Comparison of ENCODE assay signal across 23 mouse cellular contexts in the genomic region with DNA sequence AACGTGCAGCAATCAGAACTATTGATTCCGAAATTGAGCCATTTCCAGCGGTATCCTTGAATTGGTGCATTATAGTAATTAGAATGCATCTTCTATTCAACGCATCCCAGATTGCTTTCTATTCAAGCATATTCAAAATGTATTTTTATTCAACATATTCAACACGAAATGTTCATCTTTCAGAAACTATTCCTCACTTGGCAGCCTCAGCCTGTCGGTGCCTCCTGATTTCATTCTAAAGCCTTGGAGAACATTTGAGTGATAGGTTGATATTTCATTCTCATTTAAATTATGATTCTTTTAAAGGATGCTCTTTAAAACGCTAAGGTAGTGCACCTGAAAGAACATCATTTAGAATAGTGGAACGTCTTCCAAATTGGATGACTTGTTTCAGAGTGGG.
DNase-seq lines count a peak whose midpoint lies in the region; ATAC-seq lines count a peak whose summit lies in the region.
"Had no signal": no experiment of that assay in that cellular context is flagged by ENCODE, and none has a peak within 500 bp of the region (broad histone marks: within the 10 kb centered on the region; RNA-seq: fewer than 3 reads in every experiment).

No protein-coding gene starts in this region.

- intact Hi-C loops in heart, postnatal 10 days (cut with DNase I), result no loop called here

- no peak overlapping the region for H3K4me2 ChIP-seq in forebrain, embryonic 14.5 days (ENCODE audit: low read length)
- no peak overlapping the region for H3K4me2 ChIP-seq in forebrain, embryonic 12.5 days
- H3K4me2 ChIP-seq in midbrain, embryonic 14.5 days (ENCODE audit: low read length), result no peak overlapping the region
- H3K4me2 ChIP-seq in midbrain, embryonic 11.5 days, result no peak overlapping the region
- H3K4me2 ChIP-seq: heart, embryonic 12.5 days; heart, embryonic 15.5 days; hindbrain, embryonic 14.5 days had no signal

- peak; percentile 12 for DNase-seq in forebrain, embryonic 14.5 days (ENCODE audit: low spot score)
- DNase-seq in frontal cortex, adult 2 months (ENCODE audit: extremely low spot score in 1 of 2, low spot score in 1 of 2), result no peak
- peak; percentile 3 for DNase-seq in midbrain, embryonic 14.5 days
- no peak for DNase-seq in midbrain, embryonic 11.5 days (ENCODE audit: low spot score, missing footprints)
- DNase-seq in heart, postnatal 10 days, result no peak
- DNase-seq: adrenal gland, adult 8-10 months; adrenal gland, postnatal 25 days; cerebellum, adult 11-12 months; cerebellum, adult 9-10 months; cerebellum, postnatal 14 days; gastrocnemius, postnatal 25 days; heart, adult 18-20 months; heart, postnatal 14 days; heart, postnatal 4 days; kidney, adult 11 months had no signal

- no peaks in the 10 kb centered on the region for H3K36me3 ChIP-seq in forebrain, embryonic 14.5 days (ENCODE audit: control insufficient read depth, insufficient read depth, low read length)
- H3K36me3 ChIP-seq in forebrain, embryonic 12.5 days (replicated peaks), result no peaks in the 10 kb centered on the region
- no peaks in the 10 kb centered on the region for H3K36me3 ChIP-seq in midbrain, embryonic 14.5 days (ENCODE audit: control insufficient read depth, insufficient read depth, low read length)
- no peaks in the 10 kb centered on the region for H3K36me3 ChIP-seq in midbrain, embryonic 11.5 days (ENCODE audit: control insufficient read depth, insufficient read depth, low read length)
- H3K36me3 ChIP-seq: heart, embryonic 12.5 days; heart, embryonic 15.5 days had no signal

- no peaks in the 10 kb centered on the region for H3K27me3 ChIP-seq in forebrain, embryonic 14.5 days (replicated peaks; ENCODE audit: control insufficient read depth, insufficient read depth, low read length)
- no peaks in the 10 kb centered on the region for H3K27me3 ChIP-seq in forebrain, embryonic 12.5 days
- no peaks in the 10 kb centered on the region for H3K27me3 ChIP-seq in midbrain, embryonic 14.5 days (ENCODE audit: control insufficient read depth, insufficient read depth, low read length)
- no peaks in the 10 kb centered on the region for H3K27me3 ChIP-seq in midbrain, embryonic 11.5 days (ENCODE audit: control insufficient read depth, insufficient read depth, low read length)
- H3K27me3 ChIP-seq: heart, embryonic 12.5 days; heart, embryonic 15.5 days had no signal

- no peak overlapping the region for H3K9ac ChIP-seq in forebrain, embryonic 14.5 days (ENCODE audit: low read length)
- H3K9ac ChIP-seq in forebrain, embryonic 12.5 days, result no peak overlapping the region
- H3K9ac ChIP-seq in midbrain, embryonic 14.5 days (replicated peaks; ENCODE audit: low read length), result no peak overlapping the region
- no peak overlapping the region for H3K9ac ChIP-seq in midbrain, embryonic 11.5 days (ENCODE audit: low read length)
- H3K9ac ChIP-seq: heart, embryonic 12.5 days; heart, embryonic 15.5 days; hindbrain, embryonic 14.5 days had no signal

- H3K4me3 ChIP-seq in forebrain, embryonic 14.5 days (ENCODE audit: low read depth, low read length), result no peak overlapping the region
- H3K4me3 ChIP-seq in forebrain, embryonic 12.5 days (replicated peaks), result no peak overlapping the region
- no peak overlapping the region for H3K4me3 ChIP-seq in midbrain, embryonic 14.5 days (replicated peaks; ENCODE audit: low read depth, low read length)
- no peak overlapping the region for H3K4me3 ChIP-seq in midbrain, embryonic 11.5 days (ENCODE audit: low read depth, low read length)
- H3K4me3 ChIP-seq: heart, embryonic 12.5 days; heart, embryonic 15.5 days had no signal

- 68% methylated on average over 8 of the region's 8 CpGs for WGBS in forebrain, embryonic 14.5 days
- 65% methylated on average over 8 of the region's 8 CpGs for WGBS in forebrain, embryonic 12.5 days
- whole genome bisulfite sequencing in midbrain, embryonic 14.5 days, result 73% methylated on average over 8 of the region's 8 CpGs
- WGBS in midbrain, embryonic 11.5 days, result 77% methylated on average over 8 of the region's 8 CpGs

- H3K27ac ChIP-seq in forebrain, embryonic 14.5 days (ENCODE audit: low read depth, low read length), result no peak overlapping the region
- no peak overlapping the region for H3K27ac ChIP-seq in forebrain, embryonic 12.5 days
- no peak overlapping the region for H3K27ac ChIP-seq in midbrain, embryonic 14.5 days (replicated peaks; ENCODE audit: low read depth, low read length)
- H3K27ac ChIP-seq in midbrain, embryonic 11.5 days (ENCODE audit: low read depth, low read length), result no peak overlapping the region
- H3K27ac ChIP-seq: heart, embryonic 15.5 days; hindbrain, embryonic 14.5 days; hindbrain, postnatal 0 days had no signal

- no peaks in the 10 kb centered on the region for H3K9me3 ChIP-seq in forebrain, embryonic 14.5 days (replicated peaks; ENCODE audit: control insufficient read depth, low read length)
- H3K9me3 ChIP-seq in forebrain, embryonic 12.5 days, result no peaks in the 10 kb centered on the region
- H3K9me3 ChIP-seq in midbrain, embryonic 14.5 days (ENCODE audit: control insufficient read depth, low read length), result no peaks in the 10 kb centered on the region
- H3K9me3 ChIP-seq in midbrain, embryonic 11.5 days (ENCODE audit: control insufficient read depth, low read length), result no peaks in the 10 kb centered on the region
- H3K9me3 ChIP-seq: heart, embryonic 12.5 days; heart, embryonic 15.5 days had no signal

- ATAC-seq in forebrain, embryonic 14.5 days, result no peak
- ATAC-seq in forebrain, embryonic 12.5 days (ENCODE audit: low FRiP score), result no peak
- ATAC-seq in frontal cortex, adult (ENCODE audit: low TSS enrichment), result peak; percentile 57; the same call in 1 of the 2 replicates
- ATAC-seq in midbrain, embryonic 14.5 days (ENCODE audit: low FRiP score, low TSS enrichment), result no peak
- no peak for ATAC-seq in midbrain, embryonic 11.5 days (ENCODE audit: low FRiP score)
- ATAC-seq: activated CD4-positive, CD25-positive, alpha-beta regulatory T cell, adult 4 months; hindbrain, postnatal 0 days; inflammation-experienced regulatory T-cells, adult 6 months had no signal

- no peaks in the 10 kb centered on the region for H3K4me1 ChIP-seq in forebrain, embryonic 14.5 days (ENCODE audit: control insufficient read depth, insufficient read depth, low read length)
- H3K4me1 ChIP-seq in forebrain, embryonic 12.5 days, result no peaks in the 10 kb centered on the region
- H3K4me1 ChIP-seq in midbrain, embryonic 14.5 days (ENCODE audit: control insufficient read depth, insufficient read depth, low read length), result no peaks in the 10 kb centered on the region
- H3K4me1 ChIP-seq in midbrain, embryonic 11.5 days (ENCODE audit: control insufficient read depth, insufficient read depth, low read length), result no peaks in the 10 kb centered on the region
- H3K4me1 ChIP-seq: heart, embryonic 12.5 days; heart, embryonic 15.5 days had no signal

Comparison
In these comparisons a context has a peak if more than half of its experiments do, and no peak if none do; other contexts are left out.
1. DNase-seq: peak in forebrain, embryonic 14.5 days (single experiment) and midbrain, embryonic 14.5 days (single experiment); none in frontal cortex, adult 2 months (0 of 2), midbrain, embryonic 11.5 days (single experiment) and heart, postnatal 10 days (0 of 2).